Mouse (Mus musculus): ENCODE results near the gene Nr2f1. TPM values are rescaled to one million over a fixed set of nuclear protein-coding genes. Genes with fewer than 3 reads are reported as not detected.
"Not testable (repeated sequence)": the region's sequence is repeated elsewhere in the genome, so short reads cannot be mapped to it uniquely, and the experiment has no call there.

The Nr2f1 gene
- polyA plus RNA-seq (2012; ENCODE audit: insufficient read depth, insufficient read length, missing spikeins): not detected in 2 replicates

DNA sequence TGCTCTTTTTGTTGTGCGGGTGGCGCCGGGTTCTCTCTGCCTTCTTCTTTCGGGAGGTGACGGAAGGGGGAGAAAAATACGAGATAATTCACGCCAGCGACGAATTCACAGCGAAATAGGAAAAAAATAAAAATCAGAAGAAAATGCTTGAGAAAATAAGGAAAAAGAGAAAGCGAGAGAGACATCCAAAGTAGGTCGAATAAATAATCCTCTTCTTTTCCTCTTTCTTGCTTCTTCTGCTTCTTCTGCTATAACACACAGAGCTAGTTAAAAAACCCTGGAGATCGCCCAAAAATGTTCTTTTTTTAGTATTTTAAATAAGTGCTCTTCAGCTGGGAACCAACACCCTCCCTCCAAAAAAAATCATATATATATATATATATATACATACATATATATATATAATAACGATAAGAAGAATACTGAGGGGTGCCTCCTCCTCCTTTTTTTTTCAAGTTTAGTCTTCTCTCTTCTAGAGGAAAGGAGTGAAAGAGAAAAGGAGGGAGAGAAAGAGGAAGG lies at the start of gene Nr2f1:
TSS of gene Nr2f1 (minus strand) at position 116 of the 519 bp plus-strand sequence.
- no peak within 1 kb of the TSS for H3K27ac ChIP-seq (ENCODE audit: insufficient read depth, low read depth, low read length)
- no peak for TF ChIP-seq CTCF (IDR thresholded peaks at IDR 0.05; ENCODE audit: low read depth, low read length)
- H3K4me1 ChIP-seq (ENCODE audit: control insufficient read depth, insufficient read depth, low read length): peaks cover 3% of the 10 kb centered on the region; the same call in 1 of the 2 replicates
- H3K4me3 ChIP-seq (ENCODE audit: insufficient read depth, low read length): peak within 1 kb of the TSS; percentile 64

DNA sequence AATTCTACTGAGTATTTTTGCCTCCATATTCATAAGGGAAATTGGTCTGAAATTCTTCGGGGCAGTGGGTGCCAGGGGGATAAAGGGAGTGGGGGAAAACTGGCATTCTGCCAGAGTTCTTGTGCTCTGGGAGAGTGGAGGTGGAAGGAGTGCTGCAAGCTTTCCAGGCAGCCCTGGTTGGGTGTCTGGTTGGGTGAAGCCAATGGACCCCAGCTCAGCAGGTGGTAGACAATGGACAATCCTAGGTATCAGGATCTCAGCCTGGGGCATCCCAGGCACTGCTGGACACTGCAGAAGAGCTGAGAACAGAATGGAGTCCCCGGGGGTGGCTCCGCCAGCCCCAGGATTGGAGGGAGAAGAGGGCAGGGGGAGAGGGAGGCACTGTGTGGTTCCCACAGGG lies 22.1 kb upstream of the Nr2f1 start:
- no peak overlapping the region for H3K4me3 ChIP-seq (ENCODE audit: insufficient read depth, low read length)
- no peaks in the 10 kb centered on the region for H3K4me1 ChIP-seq (ENCODE audit: control insufficient read depth, insufficient read depth, low read length)
- H3K27ac ChIP-seq (ENCODE audit: insufficient read depth, low read depth, low read length): no peak overlapping the region
- no peak for TF ChIP-seq CTCF (IDR thresholded peaks at IDR 0.05; ENCODE audit: low read depth, low read length)
- no peak for TF ChIP-seq POLR2A (IDR thresholded peaks at IDR 0.05; ENCODE audit: borderline replicate concordance, low read depth, low read length)

DNA sequence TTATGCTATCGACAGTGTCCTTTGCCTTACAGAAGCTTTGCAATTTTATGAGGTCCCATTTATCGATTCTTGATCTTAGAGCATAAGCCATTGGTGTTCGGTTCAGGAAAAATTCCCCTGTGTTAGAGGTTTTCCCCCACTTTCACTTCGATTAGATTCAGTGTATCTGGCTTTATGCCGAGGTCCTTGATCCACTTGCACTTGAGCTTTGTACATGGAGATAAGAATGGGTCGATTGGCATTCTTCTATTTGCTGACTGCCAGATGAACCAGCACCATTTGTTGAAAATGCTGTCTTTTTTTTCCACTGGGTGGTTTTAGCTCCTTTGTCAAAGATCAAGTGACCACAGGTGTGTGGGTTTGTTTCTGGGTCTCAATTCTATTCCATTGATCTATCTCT lies 20.7 kb upstream of the Nr2f1 start:
- H3K4me3 ChIP-seq (ENCODE audit: insufficient read depth, low read length); H3K4me1 ChIP-seq (ENCODE audit: control insufficient read depth, insufficient read depth, low read length); H3K27ac ChIP-seq (ENCODE audit: insufficient read depth, low read depth, low read length): not testable (repeated sequence)

DNA sequence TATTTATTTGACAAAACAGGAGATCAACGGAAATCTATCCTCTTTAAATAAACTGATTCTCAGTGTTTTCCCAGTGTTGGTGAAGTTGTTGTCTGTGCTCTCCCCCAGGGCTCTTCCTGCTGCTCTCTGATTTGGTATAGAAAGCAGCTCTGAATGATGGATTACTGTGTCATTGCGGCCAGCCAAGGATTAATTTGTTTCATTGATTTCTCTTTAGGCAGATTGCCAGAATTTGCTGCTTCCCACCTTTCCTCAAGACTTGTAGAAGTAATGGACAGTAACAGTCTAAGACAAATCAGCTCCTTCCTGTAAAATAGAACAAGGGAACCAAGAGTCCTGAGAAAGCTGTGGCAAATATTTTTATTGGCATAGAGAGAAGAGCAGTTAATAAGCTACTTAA lies 15.7 kb upstream of the Nr2f1 start:
- no peak overlapping the region for H3K27ac ChIP-seq (ENCODE audit: insufficient read depth, low read depth, low read length)
- no peak for TF ChIP-seq POLR2A (IDR thresholded peaks at IDR 0.05; ENCODE audit: borderline replicate concordance, low read depth, low read length)
- TF ChIP-seq CTCF (IDR thresholded peaks at IDR 0.05; ENCODE audit: low read depth, low read length): no peak
- no peaks in the 10 kb centered on the region for H3K4me1 ChIP-seq (ENCODE audit: control insufficient read depth, insufficient read depth, low read length)
- no peak overlapping the region for H3K4me3 ChIP-seq (ENCODE audit: insufficient read depth, low read length)

DNA sequence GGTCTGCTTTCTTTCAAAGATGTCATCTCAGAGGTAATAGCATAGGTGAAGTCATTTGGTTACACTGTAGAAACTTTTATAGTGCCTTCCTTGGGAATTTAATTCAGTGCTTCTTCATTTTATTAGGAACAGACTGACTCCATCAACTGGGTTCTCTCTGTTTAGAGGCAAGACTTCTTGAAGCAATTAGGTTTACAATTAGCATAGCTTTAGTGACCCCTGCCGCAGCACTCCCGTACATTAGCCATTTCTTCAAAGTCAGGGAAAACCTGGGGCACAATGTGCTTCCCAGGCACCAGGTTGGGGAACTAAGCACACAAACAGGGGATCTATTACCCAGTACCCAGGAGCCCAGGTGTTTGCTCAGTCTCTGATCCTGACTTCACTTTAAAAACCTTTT lies 13.6 kb upstream of the Nr2f1 start:
- TF ChIP-seq CTCF (IDR thresholded peaks at IDR 0.05; ENCODE audit: low read depth, low read length): no peak
- TF ChIP-seq POLR2A (IDR thresholded peaks at IDR 0.05; ENCODE audit: borderline replicate concordance, low read depth, low read length): no peak
- Histone ChIP-seq H3K27ac (ENCODE audit: insufficient read depth, low read depth, low read length) (no peak overlapping the region), H3K4me3 (ENCODE audit: insufficient read depth, low read length) (no peak overlapping the region), H3K4me1 (ENCODE audit: control insufficient read depth, insufficient read depth, low read length) (no peaks in the 10 kb centered on the region)

DNA sequence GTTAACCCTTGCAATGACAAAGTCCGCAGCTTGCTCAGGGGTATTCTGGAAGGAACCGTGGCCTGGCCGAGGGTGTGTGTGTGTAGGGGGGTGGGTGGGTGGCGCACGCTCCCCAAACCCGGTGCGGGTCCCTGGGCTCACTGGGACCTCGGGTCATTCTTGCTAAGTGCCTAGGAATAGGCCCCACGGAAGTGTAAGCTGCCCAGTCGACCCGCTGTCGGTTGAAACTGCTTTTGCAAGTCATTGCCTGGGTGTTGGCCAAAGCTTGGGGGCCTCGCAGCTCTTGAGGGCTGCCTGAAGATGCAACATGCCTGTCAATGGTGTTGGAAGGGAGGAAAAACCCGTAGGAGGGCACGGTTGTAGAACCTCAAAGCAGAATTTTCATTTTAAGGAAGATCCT lies 12.6 kb upstream of the Nr2f1 start:
- no peak overlapping the region for H3K4me3 ChIP-seq (ENCODE audit: insufficient read depth, low read length)
- no peak overlapping the region for H3K27ac ChIP-seq (ENCODE audit: insufficient read depth, low read depth, low read length)
- TF ChIP-seq POLR2A (IDR thresholded peaks at IDR 0.05; ENCODE audit: borderline replicate concordance, low read depth, low read length): no peak
- TF ChIP-seq CTCF (IDR thresholded peaks at IDR 0.05; ENCODE audit: low read depth, low read length): no peak
- no peaks in the 10 kb centered on the region for H3K4me1 ChIP-seq (ENCODE audit: control insufficient read depth, insufficient read depth, low read length)

DNA sequence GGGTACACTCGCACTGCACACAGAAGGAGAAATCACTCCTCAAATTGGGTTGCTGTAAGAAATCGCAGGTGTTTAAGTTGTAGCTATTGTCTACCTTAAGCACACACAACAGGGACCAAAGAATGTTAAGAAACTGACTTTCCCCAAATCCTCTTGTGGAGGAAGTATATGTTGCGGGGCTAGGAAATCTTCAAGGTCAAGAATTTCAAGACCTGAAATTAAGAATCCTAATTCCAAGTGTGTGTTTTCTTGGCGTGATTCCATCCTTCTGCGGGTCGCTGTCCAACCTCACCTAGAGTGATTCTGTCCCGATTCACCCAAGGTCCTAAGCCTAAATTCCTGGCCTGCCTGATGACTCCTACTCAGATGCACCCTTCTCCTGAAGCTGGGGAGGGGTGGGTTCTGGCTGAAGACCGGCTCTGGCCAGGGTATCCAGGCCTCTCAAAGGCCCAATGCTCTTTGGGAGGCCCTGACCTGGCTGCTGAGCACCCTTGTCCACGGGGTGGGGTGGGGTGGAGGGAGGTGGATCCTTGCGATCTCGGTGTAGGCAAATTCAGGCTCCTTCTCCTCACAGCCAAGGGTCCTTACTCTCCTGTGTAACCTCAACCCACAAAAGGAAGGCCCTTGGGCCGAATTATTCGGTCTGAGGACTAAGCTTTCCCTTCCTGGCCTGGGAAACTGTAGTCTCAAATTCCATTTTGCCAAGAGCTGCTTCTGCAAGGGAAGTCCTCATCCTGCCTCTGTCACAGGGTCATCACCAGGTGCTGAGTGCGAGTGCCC lies 11.9 kb upstream of the Nr2f1 start:
- TF ChIP-seq POLR2A (IDR thresholded peaks at IDR 0.05; ENCODE audit: borderline replicate concordance, low read depth, low read length) (no peak), CTCF (IDR thresholded peaks at IDR 0.05; ENCODE audit: low read depth, low read length) (no peak)
- Histone ChIP-seq H3K27ac (ENCODE audit: insufficient read depth, low read depth, low read length) (no peak overlapping the region), H3K4me1 (ENCODE audit: control insufficient read depth, insufficient read depth, low read length) (no peaks in the 10 kb centered on the region), H3K4me3 (ENCODE audit: insufficient read depth, low read length) (no peak overlapping the region)

DNA sequence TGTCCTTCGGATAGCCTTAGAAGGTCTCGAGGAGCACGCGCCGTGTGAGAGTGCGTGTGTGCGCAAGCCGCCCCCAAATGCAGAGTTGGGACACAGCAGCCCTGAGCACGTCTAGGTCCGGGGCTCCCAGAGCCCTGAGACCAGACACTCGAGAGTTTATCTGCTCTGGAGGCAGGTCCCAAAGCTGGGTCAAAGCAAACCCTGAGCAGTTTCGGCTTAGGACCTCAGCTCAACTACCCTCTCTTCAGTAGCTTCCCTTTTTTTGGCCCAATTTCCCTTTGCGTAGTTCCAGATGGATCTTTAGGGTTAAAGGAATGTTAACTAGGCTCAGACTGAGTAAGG lies 11.2 kb upstream of the Nr2f1 start:
- H3K27ac ChIP-seq (ENCODE audit: insufficient read depth, low read depth, low read length): no peak overlapping the region
- no peak for TF ChIP-seq CTCF (IDR thresholded peaks at IDR 0.05; ENCODE audit: low read depth, low read length)
- no peak for TF ChIP-seq POLR2A (IDR thresholded peaks at IDR 0.05; ENCODE audit: borderline replicate concordance, low read depth, low read length)
- 0 out of 2 replicates have a peak overlapping the region, but pooled peaks have one; percentile 18 for H3K4me3 ChIP-seq (ENCODE audit: insufficient read depth, low read length)
- H3K4me1 ChIP-seq (ENCODE audit: control insufficient read depth, insufficient read depth, low read length): no peaks in the 10 kb centered on the region

DNA sequence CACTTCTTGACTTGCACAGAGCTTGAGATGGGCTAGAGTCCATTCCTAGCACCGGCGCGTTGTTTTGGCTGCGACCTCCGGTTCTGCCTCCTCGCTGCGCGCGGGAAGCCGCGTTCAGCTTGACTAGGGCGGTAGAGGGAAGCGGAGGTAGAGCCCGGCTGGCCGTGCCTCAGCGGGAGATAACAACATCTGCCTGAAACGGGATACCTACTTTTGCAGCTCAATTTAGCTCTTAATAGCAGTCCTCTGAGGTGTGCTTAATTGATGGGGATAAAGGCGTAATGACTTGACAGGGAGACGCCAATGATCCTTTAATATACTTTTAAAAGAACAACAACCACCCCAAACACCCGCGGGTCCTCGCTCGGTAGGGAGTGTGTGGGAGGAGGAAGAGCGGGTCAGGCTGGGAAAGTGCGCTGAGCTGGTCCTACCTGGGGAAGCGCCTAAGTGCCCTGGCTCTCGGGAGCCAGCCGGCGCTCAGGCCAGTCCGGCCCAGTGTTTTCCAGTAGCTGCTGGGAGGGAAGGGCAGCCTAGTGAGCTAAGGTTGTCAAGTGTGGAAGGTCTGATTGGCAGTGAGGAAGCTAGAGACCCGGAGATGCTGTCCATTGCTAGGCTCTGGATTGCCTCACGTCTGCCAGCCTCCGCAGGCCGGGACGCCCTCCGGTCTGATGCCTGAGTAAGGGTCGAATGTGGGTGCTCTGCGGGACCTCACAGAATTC lies 10.6 kb upstream of the Nr2f1 start:
- TF ChIP-seq POLR2A (IDR thresholded peaks at IDR 0.05; ENCODE audit: borderline replicate concordance, low read depth, low read length) (no peak), CTCF (IDR thresholded peaks at IDR 0.05; ENCODE audit: low read depth, low read length) (no peak)
- Histone ChIP-seq H3K4me3 (ENCODE audit: insufficient read depth, low read length) (0 out of 2 replicates have a peak overlapping the region, but pooled peaks have one; percentile 18), H3K27ac (ENCODE audit: insufficient read depth, low read depth, low read length) (no peak overlapping the region), H3K4me1 (ENCODE audit: control insufficient read depth, insufficient read depth, low read length) (no peaks in the 10 kb centered on the region)

DNA sequence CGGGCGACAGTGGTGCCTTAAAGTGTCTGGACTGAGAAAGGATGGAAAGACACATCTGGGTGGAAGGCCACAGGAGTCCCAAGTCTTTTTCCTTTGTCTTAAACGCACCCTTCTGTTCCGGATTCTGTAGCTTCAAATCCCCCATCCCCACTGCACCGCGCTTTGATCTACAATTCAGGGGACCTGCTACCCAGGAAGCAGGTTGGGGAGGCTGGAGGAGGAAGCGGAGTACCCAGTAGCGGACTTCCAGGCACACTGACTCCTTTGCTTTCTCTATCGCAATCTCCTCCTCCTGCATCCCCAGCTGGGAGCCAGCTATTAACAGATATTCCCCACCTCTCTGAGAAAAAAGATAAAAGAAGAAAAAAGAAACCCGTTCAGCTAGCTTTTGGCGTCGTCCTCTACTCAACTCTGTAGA lies 10.1 kb upstream of the Nr2f1 start:
- H3K27ac ChIP-seq (ENCODE audit: insufficient read depth, low read depth, low read length): no peak overlapping the region
- H3K4me3 ChIP-seq (ENCODE audit: insufficient read depth, low read length): no peak overlapping the region
- no peak for TF ChIP-seq POLR2A (IDR thresholded peaks at IDR 0.05; ENCODE audit: borderline replicate concordance, low read depth, low read length)
- no peak for TF ChIP-seq CTCF (IDR thresholded peaks at IDR 0.05; ENCODE audit: low read depth, low read length)
- H3K4me1 ChIP-seq (ENCODE audit: control insufficient read depth, insufficient read depth, low read length): no peaks in the 10 kb centered on the region

All from bone marrow macrophage, adult 2 months (primary cell).